Mouse (Mus musculus) CH12.LX (cell line): ENCODE measurements around the gene Gpr142.

Source experiments
- CTCF ChIP-seq, 2 experiments: IDR thresholded peaks in 1 of 2; conservative IDR thresholded peaks in 1 of 2; 2 replicates each; pipeline ENCODE4 v1.5.1; 2011 to 2012; ENCODE audit warnings: low read depth in 2 of 2, low read length in 2 of 2, improper control_type of control experiment in 1 of 2, inconsistent platforms in 1 of 2, mild to moderate bottlenecking in 1 of 2, moderate library complexity in 1 of 2
- RCOR1 ChIP-seq: conservative IDR thresholded peaks from 2 replicates; pipeline ENCODE4 v1.6.1; 2012; ENCODE audit warnings: low read depth, mild to moderate bottlenecking, inconsistent platforms, low read length, improper control_type of control experiment
- USF1 ChIP-seq: IDR thresholded peaks from 2 replicates; pipeline ENCODE4 v1.6.1; 2014; ENCODE audit warnings: low read depth, mild to moderate bottlenecking, inconsistent platforms, low read length, improper control_type of control experiment
- ZNF384 ChIP-seq: IDR thresholded peaks from 2 replicates; pipeline ENCODE4 v1.6.1; 2012; ENCODE audit warnings: low read depth, low read length, improper control_type of control experiment, inconsistent platforms

GRCm38 (mm10) chr11:114853174-114853838 is 54.6 kb downstream of the Gpr142 start:
- TF ChIP-seq USF1 (no peak), RCOR1 (no peak), CTCF (conservative IDR thresholded peaks at IDR 0.05 in 1 of 2, IDR thresholded peaks at IDR 0.05 in 1 of 2; ENCODE audit: low read depth in 2 of 2, low read length in 2 of 2) (no peak), ZNF384 (no peak)
